Mouse (Mus musculus) liver, embryonic 14 days (tissue): Measurements from ENCODE around the gene Spata31d1d. TPM values are rescaled to one million over a fixed set of nuclear protein-coding genes. Genes with fewer than 3 reads are reported as not detected.

Source experiments
- polyA plus RNA-seq: library from polyadenylated mRNA; depleted of rRNA; stranded (reverse); fragments of >200 nt; gene quantifications from 2 replicates; pipeline ENCODE4 v1.2.3, GENCODE M21; 2012; rRNA removed

Gene Spata31d1d
- not detected in 2 replicates for polyA plus RNA-seq

GRCm38 (mm10) chr13:59731652-59732051 is at the start of gene Spata31d1d:
TSS of gene Spata31d1d (minus strand) at chr13:59731752.

GRCm38 (mm10) chr13:59769296-59770163 is 38.0 kb upstream of the Spata31d1d start, which contains the start of gene Isca1:
TSS of gene Isca1 (minus strand) at chr13:59769810.

DNA sequence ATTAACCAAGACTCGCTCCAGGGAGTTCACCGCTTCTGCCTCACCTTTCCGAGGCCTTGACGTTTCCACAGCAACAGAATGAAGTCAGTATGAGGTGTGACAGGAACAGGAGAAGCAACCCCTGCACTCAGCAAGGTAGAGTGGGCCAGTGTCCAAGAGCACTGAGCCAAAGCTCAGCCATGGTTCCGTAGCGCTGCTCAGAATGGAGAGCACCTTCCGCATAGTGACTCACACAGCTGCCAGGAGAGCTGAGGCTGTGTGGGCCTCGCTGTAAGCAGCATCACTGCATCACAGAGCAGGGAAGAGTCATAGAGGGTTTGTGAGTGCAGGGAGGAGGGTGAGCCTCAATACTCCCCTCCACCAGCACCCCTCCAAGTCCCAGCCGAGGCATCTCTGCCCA is 15.2 kb upstream of the Spata31d1d start, which contains the start of gene 1700014D04Rik:
Gene 1700014D04Rik, minus strand, starts transcription at position 42 of the 400 bp plus-strand sequence.

GRCm38 (mm10) chr13:59711984-59712383 is 19.6 kb downstream of the Spata31d1d start, which contains the start of gene Spata31d1b:
TSS of gene Spata31d1b (plus strand) at chr13:59712284.

DNA sequence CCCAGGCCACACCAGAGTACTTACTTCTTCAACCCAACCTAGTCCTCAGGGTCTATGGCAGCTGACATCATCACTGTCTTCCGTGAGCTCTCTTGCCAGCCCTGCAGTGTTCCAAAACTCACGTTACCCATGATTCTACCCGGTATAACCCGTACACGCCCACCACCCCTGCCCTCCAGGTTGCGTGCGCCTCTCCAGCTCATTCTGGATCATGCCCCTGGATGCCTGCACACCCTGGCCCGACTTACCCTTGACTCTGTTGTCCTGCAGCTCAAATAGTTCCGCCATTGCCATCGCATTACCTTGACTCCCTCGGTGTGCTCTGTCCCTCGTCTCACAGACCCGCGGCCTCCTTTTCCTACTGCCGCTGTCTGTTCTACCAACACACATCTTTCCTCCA is 21.3 kb downstream of the Spata31d1d start, which contains the start of gene Spata31d1a:
Gene Spata31d1a, minus strand, starts transcription at position 101 of the 400 bp plus-strand sequence.

DNA sequence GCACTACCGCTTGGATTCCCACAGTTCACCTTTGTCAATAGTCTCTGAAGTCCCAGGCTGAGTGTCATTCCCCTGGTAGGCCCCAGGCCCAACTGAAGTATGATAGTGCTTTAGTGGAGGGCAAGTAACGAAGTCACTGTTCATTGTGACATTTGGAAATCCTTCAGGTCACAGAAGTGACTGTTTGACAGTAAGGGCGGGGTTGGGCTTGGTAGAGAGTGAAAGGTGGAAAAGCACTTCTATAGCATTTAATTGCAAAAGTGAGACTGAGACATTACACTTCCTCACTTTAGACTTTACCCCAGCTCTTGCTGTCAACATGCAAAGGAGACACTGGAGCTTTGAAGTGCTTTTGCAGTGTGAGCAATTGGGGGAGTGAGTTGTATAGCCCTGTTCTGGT is 37.5 kb downstream of the Spata31d1d start, which contains the start of gene 4921517D22Rik:
Gene 4921517D22Rik, minus strand, starts transcription at position 101 of the 400 bp plus-strand sequence.

Other genes with a start within 250 kb of the Spata31d1d start
- 4.4 and 4.8 TPM in 2 replicates for gene Agtpbp1, start 146.5 kb downstream of the Spata31d1d start, polyA plus RNA-seq
- 15.2 and 15.7 TPM in 2 replicates for gene Naa35, start 146.5 kb downstream of the Spata31d1d start, polyA plus RNA-seq
- 26.8 and 27.5 TPM in 2 replicates for gene Golm1, start 55.9 kb downstream of the Spata31d1d start, polyA plus RNA-seq
- not detected in 2 replicates for gene 4921517D22Rik, start 37.6 kb downstream of the Spata31d1d start, polyA plus RNA-seq
- 0.01 TPM in 1 of 2 replicates, not detected in the other for gene Spata31d1a, start 21.4 kb downstream of the Spata31d1d start, polyA plus RNA-seq
- gene Spata31d1b, start 19.5 kb downstream of the Spata31d1d start, polyA plus RNA-seq, result not detected in 2 replicates
- 0.05 TPM in 1 of 2 replicates, not detected in the other for gene 1700014D04Rik, start 15.0 kb upstream of the Spata31d1d start, polyA plus RNA-seq
- gene Isca1, start 38.1 kb upstream of the Spata31d1d start, polyA plus RNA-seq, result 119 and 144 TPM in 2 replicates
- 0.31 and 0.68 TPM in 2 replicates for gene Gm49354, start 50.5 kb upstream of the Spata31d1d start, polyA plus RNA-seq
- gene Tut7, start 91.4 kb upstream of the Spata31d1d start, polyA plus RNA-seq, result 38.1 and 43.2 TPM in 2 replicates